Mouse (Mus musculus) midbrain, embryonic 13.5 days (tissue): ENCODE measurements at regions not wholly inside any gene's neighbourhood (a gene's known extent, or its start where the extent isn't known, plus 50 kb on each side); places are given as distances from the start of the nearest gene placed in this dataset.

ENCODE experiments used
- ATAC-seq: fragments of 200-750 bp; cut with Nextera tagmentation; 2 replicates; pipeline ENCODE4 v1.8.0; 2017; ENCODE audit warnings: mild to moderate bottlenecking, moderate TSS enrichment, moderate library complexity
- H3K27ac ChIP-seq: fragments of 300-500 bp; sonication (generic); 2 replicates; pipeline ENCODE4 v1.5.1; 2015; ENCODE audit warnings: inconsistent platforms, mild to moderate bottlenecking, moderate library complexity
- H3K27me3 ChIP-seq: fragments of 300-500 bp; sonication (generic); 2 replicates; pipeline ENCODE4 v1.6.1; 2015; ENCODE audit warnings: mild to moderate bottlenecking, inconsistent platforms
- H3K36me3 ChIP-seq: fragments of 300-500 bp; sonication (generic); 2 replicates; pipeline ENCODE4 v1.6.1; 2015; ENCODE audit warnings: mild to moderate bottlenecking, inconsistent platforms
- H3K4me1 ChIP-seq: fragments of 300-500 bp; sonication (generic); replicated peaks from 2 replicates; pipeline ENCODE4 v1.6.1; 2015; ENCODE audit warnings: inconsistent platforms
- H3K4me2 ChIP-seq: fragments of 300-500 bp; sonication (generic); replicated peaks from 2 replicates; pipeline ENCODE4 v1.6.1; 2015; ENCODE audit warnings: moderate library complexity, mild to moderate bottlenecking, inconsistent platforms
- H3K4me3 ChIP-seq: fragments of 300-500 bp; sonication (generic); replicated peaks from 2 replicates; pipeline ENCODE4 v1.5.1; 2015; ENCODE audit warnings: mild to moderate bottlenecking, inconsistent platforms
- H3K9ac ChIP-seq: fragments of 300-500 bp; sonication (generic); replicated peaks from 2 replicates; pipeline ENCODE4 v1.6.1; 2015; ENCODE audit warnings: mild to moderate bottlenecking, inconsistent platforms
- H3K9me3 ChIP-seq: fragments of 300-500 bp; sonication (generic); 2 replicates; pipeline ENCODE4 v1.6.1; 2016; ENCODE audit warnings: mild to moderate bottlenecking, inconsistent platforms
- WGBS: fragments of 180-500 bp; shearing (Covaris S2); methylation state at CpG from one replicate; pipeline ENCODE4 v1.1.7; 2015; 5-methylcytosine and 5-hydroxymethylcytosine counted together

GRCm38 (mm10) chr3:71096071-71096470 lies 1088.7 kb downstream of the Otol1 start:
- Histone ChIP-seq H3K9me3 (no peaks in the 10 kb centered on the region), H3K9ac (no peak overlapping the region), H3K4me1 (no peaks in the 10 kb centered on the region), H3K4me3 (no peak overlapping the region), H3K4me2 (no peak overlapping the region), H3K27me3 (no peaks in the 10 kb centered on the region), H3K27ac (no peak overlapping the region), H3K36me3 (no peaks in the 10 kb centered on the region)
- no peak for ATAC-seq

DNA sequence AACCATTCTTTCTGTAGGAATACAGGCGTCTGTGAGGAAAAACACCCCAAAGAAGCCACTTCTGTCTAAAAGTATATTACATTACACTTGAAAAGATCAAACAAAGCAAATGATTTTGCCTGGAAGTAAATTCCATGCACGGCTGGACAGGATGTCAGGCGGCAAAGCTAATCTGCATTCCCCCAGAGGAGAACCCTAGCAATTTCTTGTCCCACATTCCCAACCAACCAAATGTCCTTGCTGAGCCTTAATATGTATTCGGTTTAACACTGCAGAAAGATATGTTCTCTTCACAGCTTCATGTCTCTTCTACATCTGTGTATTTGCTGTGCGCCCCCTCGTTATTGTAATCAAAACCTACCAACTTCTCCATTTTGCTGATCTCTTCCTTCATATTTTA lies 1096.1 kb downstream of the Otol1 start:
- no peak overlapping the region for H3K4me2 ChIP-seq
- ATAC-seq, result peak; percentile 60; the same call in 1 of the 2 replicates
- no peak overlapping the region for H3K4me3 ChIP-seq
- H3K4me1 ChIP-seq, result no peaks in the 10 kb centered on the region; the same call in 1 of the 2 replicates
- H3K9me3 ChIP-seq, result no peaks in the 10 kb centered on the region
- 69% methylated on average over 6 of the region's 6 CpGs for WGBS
- H3K27me3 ChIP-seq, result no peaks in the 10 kb centered on the region
- H3K27ac ChIP-seq, result peak overlapping the region; percentile 11; the same call in 1 of the 2 replicates
- H3K36me3 ChIP-seq, result no peaks in the 10 kb centered on the region
- H3K9ac ChIP-seq, result no peak overlapping the region

GRCm38 (mm10) chr3:71145262-71145661 lies 1137.8 kb downstream of the Otol1 start:
- Histone ChIP-seq H3K9ac (no peak overlapping the region), H3K27ac (no peak overlapping the region), H3K36me3 (no peaks in the 10 kb centered on the region), H3K4me2 (no peak overlapping the region), H3K4me1 (no peaks in the 10 kb centered on the region), H3K4me3 (no peak overlapping the region), H3K27me3 (no peaks in the 10 kb centered on the region), H3K9me3 (no peaks in the 10 kb centered on the region)
- ATAC-seq, result no peak
- 71% methylated on average over 1 of the region's 1 CpGs for WGBS
